Mouse (Mus musculus) liver, adult 2 months (tissue): ENCODE results near the gene Hpse2. TPM values are rescaled to one million over a fixed set of nuclear protein-coding genes. Genes with fewer than 3 reads are reported as not detected.
"Not testable (repeated sequence)": the region's sequence is repeated elsewhere in the genome, so short reads cannot be mapped to it uniquely, and the experiment has no call there.

ENCODE experiments used
- DNase-seq: peaks from one replicate; pipeline ENCODE4 v3.0.0-alpha.2; 2011; ENCODE audit warnings: low read depth, low spot score; ENCODE audit errors: extremely low read depth
- H3K27ac ChIP-seq: fragments of 200-500 bp; replicated peaks from 2 replicates; pipeline ENCODE4 v1.5.1; 2012; ENCODE audit warnings: low read depth, mild to moderate bottlenecking, control low read depth, inconsistent platforms, low read length; ENCODE audit not compliant: insufficient read depth
- H3K27me3 ChIP-seq: fragments of 200-500 bp; 2 replicates; pipeline ENCODE4 v1.6.1; 2012; ENCODE audit warnings: mild to moderate bottlenecking, moderate library complexity, low read length, inconsistent platforms; ENCODE audit not compliant: control insufficient read depth, insufficient read depth
- H3K36me3 ChIP-seq: fragments of 200-500 bp; 2 replicates; pipeline ENCODE4 v1.6.1; 2012; ENCODE audit warnings: low read length, inconsistent platforms; ENCODE audit not compliant: control insufficient read depth, insufficient read depth
- H3K4me1 ChIP-seq: fragments of 200-500 bp; 2 replicates; pipeline ENCODE4 v1.6.1; 2011; ENCODE audit warnings: low read length; ENCODE audit not compliant: control insufficient read depth, insufficient read depth
- H3K4me3 ChIP-seq: fragments of 200-500 bp; 2 replicates; pipeline ENCODE4 v1.5.1; 2011; ENCODE audit warnings: low read depth, mild to moderate bottlenecking, control low read depth, low read length, moderate library complexity; ENCODE audit not compliant: insufficient read depth
- H3K79me2 ChIP-seq: fragments of 200-500 bp; 2 replicates; pipeline ENCODE4 v1.6.1; 2012; ENCODE audit warnings: inconsistent platforms, mild to moderate bottlenecking, low read length, moderate library complexity; ENCODE audit not compliant: control insufficient read depth, insufficient read depth
- H3K9ac ChIP-seq: fragments of 200-500 bp; 2 replicates; pipeline ENCODE4 v1.6.1; 2012; ENCODE audit warnings: low read depth, mild to moderate bottlenecking, control low read depth, inconsistent platforms, low read length
- CTCF ChIP-seq: fragments of 200-500 bp; IDR thresholded peaks from 2 replicates; pipeline ENCODE4 v1.5.1; 2011; ENCODE audit warnings: low read depth, low read length, control low read depth
- POLR2A ChIP-seq: fragments of 200-500 bp; IDR thresholded peaks from 2 replicates; pipeline ENCODE4 v1.6.1; 2011; ENCODE audit warnings: low read length, control low read depth; ENCODE audit not compliant: insufficient read depth; ENCODE audit errors: extremely low read depth
- WGBS: fragments of 180-500 bp; shearing (Covaris S2); methylation state at CpG from one replicate; pipeline ENCODE4 v1.1.7; 2018; 5-methylcytosine and 5-hydroxymethylcytosine counted together
- polyA plus RNA-seq: library from polyadenylated mRNA; depleted of rRNA; stranded (reverse); fragments of >200 nt; gene quantifications from 2 replicates; pipeline ENCODE4 v1.2.3, GENCODE M21; 2012
- total RNA-seq: library from RNA; depleted of rRNA; stranded (reverse); fragments of >200 nt; gene quantifications from 2 replicates; pipeline ENCODE4 v1.2.3, GENCODE M21; 2014

Hpse2 gene
- total and polyA plus RNA-seq, 2 experiments = not detected

- H3K9ac ChIP-seq = no peak overlapping the region
- no peaks in the 10 kb centered on the region for H3K4me1 ChIP-seq
- no peaks in the 10 kb centered on the region for H3K36me3 ChIP-seq
- H3K27ac ChIP-seq = no peak overlapping the region
- WGBS = 2% methylated on average over 25 of the region's 25 CpGs
- TF ChIP-seq POLR2A (no peak), CTCF (no peak)
- H3K27me3 ChIP-seq = peaks cover 14% of the 10 kb centered on the region; the same call in 1 of the 2 replicates
- peak; percentile 23 for DNase-seq
- no peak overlapping the region for H3K4me3 ChIP-seq
- no peaks in the 10 kb centered on the region for H3K79me2 ChIP-seq
Measured at GRCm38 (mm10) chr19:43384978-43385431, 3.1 kb downstream of the Hpse2 start.

DNA sequence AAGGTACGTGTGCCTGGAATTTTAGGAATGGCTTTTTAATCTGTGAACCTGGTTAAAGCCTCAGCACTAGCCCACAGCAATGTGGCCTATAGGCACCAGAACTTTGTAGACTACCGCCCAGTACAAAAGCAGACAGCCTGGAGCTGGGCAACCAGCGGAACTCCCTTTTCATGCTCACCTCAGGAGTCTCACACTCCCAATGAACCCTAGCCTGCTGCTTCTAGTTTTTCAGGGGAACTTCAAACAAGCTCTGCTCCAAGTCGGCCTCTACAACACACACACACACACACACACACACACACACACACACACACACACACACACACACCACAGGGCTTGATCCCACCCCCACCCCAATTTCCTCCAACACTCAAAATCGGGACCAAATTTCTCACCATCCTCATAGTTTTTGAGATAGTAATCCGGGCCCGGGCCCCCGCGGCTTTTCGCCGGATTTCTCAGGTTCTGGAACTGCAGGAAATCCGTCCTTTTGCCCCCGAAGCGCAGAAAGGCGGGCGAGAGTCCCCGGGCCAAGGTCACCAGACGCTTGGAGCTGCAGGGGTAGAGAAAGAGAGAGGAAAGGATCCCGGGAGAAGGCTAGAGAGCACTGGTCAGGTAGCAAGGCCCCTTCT, 3.7 kb downstream of the Hpse2 start:
- H3K27me3 ChIP-seq = peaks cover 14% of the 10 kb centered on the region; the same call in 1 of the 2 replicates
- no peak for TF ChIP-seq POLR2A
- no peak for TF ChIP-seq CTCF

DNA sequence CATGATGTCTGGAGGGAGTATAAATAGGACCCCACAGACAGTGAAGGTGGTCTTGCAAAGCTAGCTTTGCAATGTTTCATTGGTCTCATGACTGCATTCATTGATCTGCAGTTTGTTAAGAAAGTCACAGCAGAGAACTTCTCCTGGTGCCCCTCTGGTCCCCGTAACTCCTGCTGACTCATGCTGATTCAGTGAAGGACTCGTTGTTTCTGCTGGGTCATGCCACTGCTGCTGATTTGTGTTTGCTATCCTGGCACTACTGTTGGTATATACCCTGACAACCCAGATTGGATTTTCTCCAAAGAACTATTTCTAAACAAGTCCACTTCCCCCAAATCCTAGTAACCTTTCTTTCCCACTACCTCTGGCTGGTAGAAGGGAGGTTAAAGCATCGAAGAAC, 29.3 kb downstream of the Hpse2 start:
- Histone ChIP-seq H3K4me1 (no peaks in the 10 kb centered on the region), H3K9ac (no peak overlapping the region), H3K27ac (no peak overlapping the region), H3K27me3 (no peaks in the 10 kb centered on the region), H3K36me3 (no peaks in the 10 kb centered on the region), H3K4me3 (no peak overlapping the region), H3K79me2 (no peaks in the 10 kb centered on the region)
- no peak for DNase-seq
- TF ChIP-seq CTCF = no peak
- WGBS = 73% methylated on average over 3 of the region's 3 CpGs

More for the DNA sequence above, 3.7 kb downstream of the Hpse2 start:
- no peak for DNase-seq
- no peaks in the 10 kb centered on the region for H3K36me3 ChIP-seq
- no peaks in the 10 kb centered on the region for H3K79me2 ChIP-seq
- no peak overlapping the region for H3K27ac ChIP-seq
- 6% methylated on average over 19 of the region's 19 CpGs for WGBS
- H3K4me1 ChIP-seq = no peaks in the 10 kb centered on the region
- no peak overlapping the region for H3K4me3 ChIP-seq
- H3K9ac ChIP-seq = no peak overlapping the region

DNA sequence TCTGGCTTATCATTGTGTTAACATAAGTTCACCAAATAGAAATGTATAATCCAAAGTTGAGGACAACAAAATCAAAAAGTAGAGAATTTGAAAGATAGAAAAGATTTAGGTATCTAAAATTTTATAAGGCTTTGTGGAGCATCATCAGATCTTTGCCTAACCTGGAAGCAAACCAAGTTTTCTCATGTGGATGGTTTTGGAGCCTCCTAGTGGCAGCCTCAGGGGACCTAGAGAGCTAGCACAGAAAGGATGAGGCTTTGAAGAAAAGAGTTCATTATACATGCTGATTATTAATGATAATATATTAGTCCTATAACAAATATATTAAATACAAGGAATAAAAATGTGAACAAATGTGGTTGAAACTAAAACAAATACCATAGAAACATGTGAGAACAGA, 77.0 kb downstream of the Hpse2 start:
- DNase-seq = peak; percentile 17

GRCm38 (mm10) chr19:43306756-43307155, 81.4 kb downstream of the Hpse2 start:
- Histone ChIP-seq H3K4me1 (no peaks in the 10 kb centered on the region), H3K79me2 (no peaks in the 10 kb centered on the region), H3K27me3 (no peaks in the 10 kb centered on the region), H3K4me3 (no peak overlapping the region), H3K9ac (no peak overlapping the region), H3K36me3 (no peaks in the 10 kb centered on the region), H3K27ac (no peak overlapping the region)
- DNase-seq = peak; percentile 16
- TF ChIP-seq POLR2A (no peak), CTCF (no peak)

More for the DNA sequence above, 77.0 kb downstream of the Hpse2 start:
- Histone ChIP-seq H3K4me1 (no peaks in the 10 kb centered on the region), H3K9ac (no peak overlapping the region), H3K4me3 (no peak overlapping the region), H3K27ac (no peak overlapping the region), H3K27me3 (no peaks in the 10 kb centered on the region), H3K36me3 (no peaks in the 10 kb centered on the region), H3K79me2 (no peaks in the 10 kb centered on the region)
- peak; percentile 45; the same call in 1 of the 2 replicates for TF ChIP-seq CTCF
- TF ChIP-seq POLR2A = no peak

DNA sequence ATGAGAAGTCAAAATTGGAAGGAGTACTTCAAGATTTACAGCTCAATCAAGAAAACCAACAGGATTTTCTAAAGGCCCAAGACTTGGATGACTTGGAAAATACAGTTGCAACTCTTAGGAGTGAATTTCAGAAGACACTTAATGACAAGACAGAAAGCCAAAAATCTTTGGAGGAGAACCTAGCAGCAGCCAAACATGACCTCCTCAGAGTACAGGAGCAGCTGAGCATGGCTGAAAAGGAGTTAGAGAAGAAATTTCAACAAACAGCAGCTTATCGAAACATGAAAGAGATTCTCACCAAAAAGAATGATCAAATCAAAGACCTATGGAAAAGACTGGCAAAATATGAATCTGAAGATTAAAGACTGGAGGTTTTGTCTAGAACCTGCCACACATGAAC, 106.8 kb downstream of the Hpse2 start:
- not testable (repeated sequence) for H3K79me2 ChIP-seq, H3K9ac ChIP-seq, H3K36me3 ChIP-seq, H3K4me1 ChIP-seq, H3K27ac ChIP-seq, H3K27me3 ChIP-seq, H3K4me3 ChIP-seq, DNase-seq
- WGBS = 92% methylated on average over 1 of the region's 1 CpGs
